Mouse (Mus musculus) frontal cortex, adult 2 months (tissue): ENCODE data around the gene Pcyt1b. TPM values are rescaled to one million over a fixed set of nuclear protein-coding genes. Genes with fewer than 3 reads are reported as not detected.

Experiments
- DNase-seq, 2 experiments: peaks; one replicate each; pipeline ENCODE4 v3.0.0; 2022; ENCODE audit warnings: low spot score in 1 of 2; ENCODE audit errors: extremely low spot score in 1 of 2
- polyA plus RNA-seq: library from polyadenylated mRNA; depleted of rRNA; stranded (reverse); fragments of >200 nt; gene quantifications from 2 replicates; pipeline ENCODE4 v1.2.3, GENCODE M21; 2012; rRNA removed

Pcyt1b gene
- polyA plus RNA-seq, 1 experiment, result 25.4 TPM

DNA sequence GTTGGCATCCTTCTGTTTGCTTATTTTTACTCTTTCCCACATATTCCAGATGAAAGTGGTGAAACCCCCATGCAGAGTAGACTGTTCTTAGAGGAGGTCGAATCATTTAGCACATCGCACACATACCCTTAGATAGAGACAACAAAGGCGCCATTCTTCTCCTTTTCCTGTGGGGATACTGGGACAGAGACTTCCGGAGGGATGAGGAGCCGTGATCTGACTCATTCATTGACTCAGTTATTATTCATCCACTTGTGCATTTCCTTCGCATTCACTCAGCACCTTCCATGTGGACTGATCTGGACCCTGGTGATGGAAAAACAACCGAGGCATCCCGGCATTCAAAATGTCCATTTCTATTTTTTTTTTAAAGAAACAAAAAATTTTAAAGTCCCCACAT is 76.2 kb downstream of the Pcyt1b start:
- DNase-seq, result no peak

DNA sequence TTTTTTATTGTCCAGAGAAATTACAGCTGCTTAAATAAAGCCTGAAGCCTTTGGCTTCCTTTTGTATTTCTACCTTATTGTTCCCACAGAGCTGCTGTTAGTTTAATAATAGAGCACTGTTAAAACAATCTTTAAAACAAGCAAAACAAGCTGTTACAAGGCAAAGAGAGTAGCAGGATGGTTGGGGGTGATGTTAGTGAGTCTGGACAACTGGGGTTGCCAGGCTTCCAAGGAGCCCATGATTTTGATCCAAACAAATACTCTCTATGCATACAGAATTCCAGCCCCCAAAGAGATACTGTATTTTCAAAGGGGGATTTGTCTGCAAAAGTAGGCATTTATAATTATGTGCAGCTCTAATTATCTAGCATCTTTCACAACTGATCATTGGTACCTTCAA is 77.7 kb downstream of the Pcyt1b start:
- DNase-seq, result no peak

DNA sequence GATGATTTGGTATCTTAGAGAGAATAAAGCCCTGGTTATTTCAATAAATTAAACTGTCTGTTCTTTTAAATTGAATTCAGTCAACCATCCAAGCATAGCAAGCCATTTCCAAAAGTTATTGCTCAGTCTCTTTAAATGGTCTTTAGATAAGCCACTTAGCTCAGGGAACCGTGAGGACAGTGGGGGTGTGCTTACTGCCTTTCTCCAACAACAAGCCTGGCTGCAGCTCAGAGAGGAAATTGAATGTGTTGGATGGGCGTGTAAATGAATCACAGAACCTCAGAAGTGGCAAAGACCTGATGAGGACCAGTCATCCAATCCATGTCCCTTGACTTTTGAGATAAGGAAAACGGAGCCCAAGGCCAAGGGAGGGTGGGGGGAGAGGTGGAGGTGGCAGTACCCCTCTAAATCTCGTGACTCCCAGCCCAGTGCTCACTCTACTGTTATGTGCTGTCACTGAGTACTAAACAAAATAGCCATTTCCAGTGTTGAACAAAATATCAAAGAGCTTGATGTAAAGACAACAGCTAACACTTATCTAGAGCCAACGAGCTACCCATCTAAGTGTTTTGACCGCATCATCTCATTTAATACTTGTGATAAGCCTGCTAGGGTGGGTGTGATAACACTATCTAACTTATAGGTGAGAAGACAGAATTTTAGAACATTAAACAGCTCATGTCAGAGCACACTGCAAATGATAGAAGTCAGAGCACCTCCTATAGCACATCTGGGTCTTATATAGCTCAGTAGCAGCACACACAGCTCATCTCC is 78.5 kb downstream of the Pcyt1b start:
- DNase-seq, result no peak

DNA sequence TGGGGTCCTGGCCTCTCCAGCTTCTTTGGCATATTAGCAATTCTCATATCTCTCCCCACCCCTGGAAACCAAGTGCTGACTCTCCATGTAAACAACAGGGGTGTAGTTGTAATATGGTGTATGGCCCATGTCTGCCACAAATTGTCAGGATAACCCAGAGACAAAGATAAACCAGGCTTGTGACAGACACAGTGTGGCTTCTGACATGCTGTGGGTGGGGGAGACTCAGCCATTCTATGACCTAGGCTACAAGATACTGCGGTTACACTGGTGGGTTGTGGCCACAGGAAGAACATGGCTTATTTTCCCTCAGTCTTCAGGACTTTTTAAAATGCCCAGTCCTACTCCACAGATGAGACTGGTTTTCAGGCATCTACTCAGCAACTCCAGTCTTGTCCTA is 94.5 kb downstream of the Pcyt1b start:
- no peak for DNase-seq

DNA sequence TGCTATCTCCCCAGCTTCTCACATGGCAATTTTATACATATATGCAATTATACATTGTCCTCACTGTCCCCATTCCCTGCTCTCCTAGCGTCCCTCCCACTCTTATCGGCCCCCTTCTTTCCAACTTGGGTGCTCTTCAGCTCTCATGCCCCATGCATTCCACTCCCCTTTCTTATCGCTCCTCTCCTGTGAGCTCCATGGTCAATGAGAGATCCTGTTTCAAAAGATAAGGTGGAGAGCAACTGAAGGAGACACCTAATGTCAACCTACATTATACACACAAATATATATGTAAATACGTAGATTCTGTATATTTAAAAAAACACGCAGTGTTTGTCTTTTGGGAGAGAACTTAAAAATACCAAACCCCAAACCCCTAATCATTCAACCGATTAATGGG is 95.9 kb downstream of the Pcyt1b start:
- no peak for DNase-seq

DNA sequence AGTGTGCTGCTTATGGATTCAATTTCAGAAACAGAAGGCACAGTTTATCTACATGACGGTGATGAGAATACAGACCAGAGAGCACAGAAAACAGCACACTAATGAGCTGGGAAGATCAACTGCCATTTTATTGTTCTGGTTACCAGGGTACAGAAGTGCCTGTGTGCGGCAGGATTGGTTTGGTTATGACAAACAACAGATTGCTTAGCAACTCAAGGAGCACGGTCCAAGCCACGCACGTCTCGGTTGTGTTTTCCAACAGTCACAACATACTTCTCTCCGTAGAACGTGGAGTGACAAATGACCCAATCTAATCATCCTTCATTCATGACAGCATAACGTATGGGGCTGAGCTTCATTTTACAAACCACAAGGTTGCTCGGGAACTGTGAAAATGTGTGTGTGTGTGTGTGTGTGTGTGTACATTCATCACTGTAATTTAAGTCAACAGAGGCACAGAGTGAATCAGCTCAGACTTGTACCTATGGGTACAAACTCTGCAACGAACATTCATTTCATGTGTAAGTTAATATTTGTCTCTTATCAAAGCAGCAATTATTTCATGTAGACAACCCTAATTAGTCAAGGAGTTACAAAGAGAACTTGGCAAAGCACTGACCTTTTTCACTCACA is 100.7 kb downstream of the Pcyt1b start:
- no peak for DNase-seq

DNA sequence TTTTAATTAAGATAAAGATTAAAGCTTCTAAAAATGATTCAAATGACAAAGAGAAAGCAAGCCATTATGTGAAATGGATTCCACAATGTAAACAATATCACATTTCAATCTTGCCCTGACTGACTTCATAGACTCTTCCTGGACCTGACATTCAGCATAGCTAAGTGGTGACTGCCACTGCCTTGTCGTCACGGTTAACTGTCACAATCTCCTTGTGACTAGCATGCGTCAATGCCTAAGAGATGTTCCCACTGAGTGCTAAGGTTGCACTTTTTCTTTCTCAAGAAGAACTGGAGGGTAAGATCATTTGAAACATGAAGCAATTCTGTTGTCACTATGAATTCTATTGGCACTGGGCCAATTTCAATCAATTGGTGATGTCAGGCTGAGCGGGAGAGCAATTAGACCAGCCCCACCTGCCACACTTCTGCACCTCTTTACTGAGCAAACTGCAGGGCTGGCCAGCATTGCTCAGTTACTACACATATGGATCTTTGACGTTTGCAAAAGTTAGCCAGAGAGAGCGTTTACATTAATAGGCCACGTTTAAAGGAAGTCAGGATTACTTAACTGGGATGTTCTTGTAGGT is 102.3 kb downstream of the Pcyt1b start:
- DNase-seq, result no peak

DNA sequence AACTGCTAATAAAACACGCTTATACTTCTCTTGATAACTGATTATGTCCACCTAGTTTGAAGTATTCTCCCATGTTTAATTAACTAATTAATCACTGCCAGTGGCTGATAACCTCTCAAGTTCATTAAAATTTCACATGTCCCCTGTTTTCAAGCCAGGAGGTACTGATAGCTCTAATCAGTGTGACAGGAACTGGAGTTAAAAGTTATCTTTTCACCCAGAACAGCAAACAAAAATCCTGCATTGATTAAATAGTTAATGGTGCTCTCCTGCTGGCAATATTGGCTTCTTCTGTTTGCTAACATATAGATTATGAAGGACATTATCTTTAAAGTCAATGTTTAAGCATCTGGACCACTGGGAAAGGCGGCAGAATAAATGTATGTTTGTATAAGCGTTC is 106.1 kb downstream of the Pcyt1b start:
- no peak for DNase-seq

DNA sequence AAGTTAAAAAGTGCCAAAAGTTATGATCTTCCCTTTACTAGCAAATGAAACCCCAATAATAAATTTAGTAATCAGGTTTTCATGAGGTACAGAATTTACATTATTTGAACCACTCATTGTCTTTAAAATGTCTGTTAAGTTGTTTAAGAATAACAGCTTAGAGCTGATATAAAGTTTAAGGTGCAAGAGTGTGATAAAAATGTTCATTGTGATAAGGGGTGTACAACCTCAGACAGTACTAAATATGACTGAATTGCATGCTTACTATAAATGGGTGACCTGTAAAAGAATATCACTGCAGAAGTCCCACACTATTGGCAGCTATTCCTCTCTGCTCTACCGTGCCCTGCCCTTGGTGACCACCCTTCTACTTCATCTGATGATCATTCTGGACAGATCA is 134.9 kb downstream of the Pcyt1b start:
- DNase-seq, result no peak

DNA sequence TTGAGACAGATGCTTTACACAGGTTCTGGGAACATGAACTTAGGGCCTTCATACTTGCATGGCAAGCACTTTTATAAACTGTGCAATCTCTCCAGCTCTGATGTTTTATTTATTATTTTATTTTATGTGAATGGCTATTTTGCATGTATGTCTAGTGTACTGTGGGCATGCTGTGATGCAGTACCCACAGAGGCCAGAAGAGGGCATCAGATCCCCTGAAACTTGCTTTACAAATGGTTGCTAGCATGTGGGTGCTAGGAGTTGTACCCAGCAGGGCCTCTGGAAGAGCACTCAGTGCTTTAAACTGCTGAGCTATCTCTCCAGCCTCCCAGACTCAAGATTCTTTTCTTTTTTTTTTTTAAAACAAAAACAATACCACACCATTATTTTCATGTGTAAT is 138.5 kb downstream of the Pcyt1b start:
- peak in 1 of 2 experiments; percentile 37 for DNase-seq

Other genes with a start within 250 kb of the Pcyt1b start
- gene Pola1, start 22.7 kb upstream of the Pcyt1b start, polyA plus RNA-seq, result 2.8 and 3.1 TPM in 2 replicates
- 24.1 and 25.1 TPM in 2 replicates for gene Pdk3, start 177.3 kb downstream of the Pcyt1b start, polyA plus RNA-seq